Mouse (Mus musculus) gastrocnemius, postnatal 36 days (tissue): ENCODE measurements at regions not wholly inside any gene's neighbourhood (a gene's known extent, or its start where the extent isn't known, plus 50 kb on each side); places are given as distances from the start of the nearest gene placed in this dataset.

Experiments
- DNase-seq, 2 experiments: peaks; one replicate each; pipeline ENCODE4 v3.0.0; 2022
- intact Hi-C: fragments of 180-260 bp; cut with DNase I; formaldehyde crosslinking; loops from one replicate; pipeline ENCODE4 v1.15.1; 2025

- no peak for DNase-seq
- intact Hi-C loops, result no loop called here
Measured at GRCm38 (mm10) chr15:31173309-31174115, 50.6 kb upstream of the Dap start.
